Mouse (Mus musculus): ENCODE measurements around the gene Rarres1. TPM values are rescaled to one million over a fixed set of nuclear protein-coding genes. Genes with fewer than 3 reads are reported as not detected.

Gene Rarres1
- polyA plus RNA-seq, 1 experiment from 2014 or later, result 2.4 TPM

- no peak overlapping the region for H3K9ac ChIP-seq
- ATAC-seq (ENCODE audit: low FRiP score), result no peak
- H3K4me3 ChIP-seq (replicated peaks; ENCODE audit: low read length), result no peak overlapping the region
- no peak overlapping the region for H3K27ac ChIP-seq
- 90% methylated on average over 8 of the region's 8 CpGs for WGBS
- no peak overlapping the region for H3K4me2 ChIP-seq (replicated peaks)
- no peaks in the 10 kb centered on the region for H3K27me3 ChIP-seq (ENCODE audit: control insufficient read depth, insufficient read depth, low read length)
- H3K9me3 ChIP-seq (ENCODE audit: control insufficient read depth, low read length), result no peaks in the 10 kb centered on the region
- H3K36me3 ChIP-seq (replicated peaks; ENCODE audit: control insufficient read depth, insufficient read depth), result no peaks in the 10 kb centered on the region
- DNase-seq (ENCODE audit: low spot score), result no peak
- H3K4me1 ChIP-seq (replicated peaks; ENCODE audit: control insufficient read depth, insufficient read depth, low read length), result no peaks in the 10 kb centered on the region
Measured at GRCm38 (mm10) chr3:67498773-67499405, 16.4 kb downstream of the Rarres1 start.

- H3K27me3 ChIP-seq (ENCODE audit: control insufficient read depth, insufficient read depth, low read length), result no peaks in the 10 kb centered on the region
- DNase-seq (ENCODE audit: low spot score) (no peak), ATAC-seq (ENCODE audit: low FRiP score) (no peak)
- no peaks in the 10 kb centered on the region for H3K36me3 ChIP-seq (replicated peaks; ENCODE audit: control insufficient read depth, insufficient read depth)
- no peak overlapping the region for H3K4me3 ChIP-seq (replicated peaks; ENCODE audit: low read length)
- 94% methylated on average over 2 of the region's 2 CpGs for WGBS
- no peak overlapping the region for H3K27ac ChIP-seq
- H3K9me3 ChIP-seq (ENCODE audit: control insufficient read depth, low read length), result no peaks in the 10 kb centered on the region
- no peak overlapping the region for H3K9ac ChIP-seq
- no peak overlapping the region for H3K4me2 ChIP-seq (replicated peaks)
- H3K4me1 ChIP-seq (replicated peaks; ENCODE audit: control insufficient read depth, insufficient read depth, low read length), result no peaks in the 10 kb centered on the region
Measured at GRCm38 (mm10) chr3:67497998-67498397, 17.3 kb downstream of the Rarres1 start.

GRCm38 (mm10) chr3:67496310-67496709, 19.0 kb downstream of the Rarres1 start:
- Histone ChIP-seq H3K4me1 (replicated peaks; ENCODE audit: control insufficient read depth, insufficient read depth, low read length) (no peaks in the 10 kb centered on the region), H3K9me3 (ENCODE audit: control insufficient read depth, low read length) (no peaks in the 10 kb centered on the region), H3K4me3 (replicated peaks; ENCODE audit: low read length) (no peak overlapping the region), H3K27me3 (ENCODE audit: control insufficient read depth, insufficient read depth, low read length) (no peaks in the 10 kb centered on the region), H3K27ac (no peak overlapping the region), H3K4me2 (replicated peaks) (no peak overlapping the region), H3K36me3 (replicated peaks; ENCODE audit: control insufficient read depth, insufficient read depth) (no peaks in the 10 kb centered on the region), H3K9ac (no peak overlapping the region)
- ATAC-seq (ENCODE audit: low FRiP score), result no peak
- no peak for DNase-seq (ENCODE audit: low spot score)
- 86% methylated on average over 10 of the region's 10 CpGs for WGBS

GRCm38 (mm10) chr3:67493132-67493531, 22.2 kb downstream of the Rarres1 start:
- Histone ChIP-seq H3K27me3 (ENCODE audit: control insufficient read depth, insufficient read depth, low read length) (no peaks in the 10 kb centered on the region), H3K9me3 (ENCODE audit: control insufficient read depth, low read length) (no peaks in the 10 kb centered on the region), H3K27ac (no peak overlapping the region), H3K4me2 (replicated peaks) (no peak overlapping the region), H3K9ac (no peak overlapping the region), H3K4me3 (replicated peaks; ENCODE audit: low read length) (no peak overlapping the region), H3K4me1 (replicated peaks; ENCODE audit: control insufficient read depth, insufficient read depth, low read length) (no peaks in the 10 kb centered on the region), H3K36me3 (replicated peaks; ENCODE audit: control insufficient read depth, insufficient read depth) (no peaks in the 10 kb centered on the region)
- no peak for ATAC-seq (ENCODE audit: low FRiP score)
- no peak for DNase-seq (ENCODE audit: low spot score)
- WGBS, result 90% methylated on average over 8 of the region's 8 CpGs

- Histone ChIP-seq H3K4me2 (replicated peaks) (no peak overlapping the region), H3K27ac (no peak overlapping the region), H3K27me3 (ENCODE audit: control insufficient read depth, insufficient read depth, low read length) (no peaks in the 10 kb centered on the region), H3K9ac (no peak overlapping the region), H3K4me3 (replicated peaks; ENCODE audit: low read length) (no peak overlapping the region), H3K9me3 (ENCODE audit: control insufficient read depth, low read length) (no peaks in the 10 kb centered on the region), H3K4me1 (replicated peaks; ENCODE audit: control insufficient read depth, insufficient read depth, low read length) (no peaks in the 10 kb centered on the region), H3K36me3 (replicated peaks; ENCODE audit: control insufficient read depth, insufficient read depth) (no peaks in the 10 kb centered on the region)
- no peak for DNase-seq (ENCODE audit: low spot score)
- 83% methylated on average over 8 of the region's 8 CpGs for WGBS
- ATAC-seq (ENCODE audit: low FRiP score), result no peak
Measured at GRCm38 (mm10) chr3:67492086-67492869, 23.0 kb downstream of the Rarres1 start.

- Histone ChIP-seq H3K4me2 (replicated peaks) (no peak overlapping the region), H3K27me3 (ENCODE audit: control insufficient read depth, insufficient read depth, low read length) (no peaks in the 10 kb centered on the region), H3K4me3 (replicated peaks; ENCODE audit: low read length) (no peak overlapping the region), H3K9me3 (ENCODE audit: control insufficient read depth, low read length) (no peaks in the 10 kb centered on the region), H3K36me3 (replicated peaks; ENCODE audit: control insufficient read depth, insufficient read depth) (no peaks in the 10 kb centered on the region), H3K27ac (no peak overlapping the region), H3K4me1 (replicated peaks; ENCODE audit: control insufficient read depth, insufficient read depth, low read length) (no peaks in the 10 kb centered on the region), H3K9ac (no peak overlapping the region)
- ATAC-seq (ENCODE audit: low FRiP score) (no peak), DNase-seq (ENCODE audit: low spot score) (no peak)
- 61% methylated on average over 4 of the region's 4 CpGs for WGBS
Measured at GRCm38 (mm10) chr3:67490156-67490555, 25.2 kb downstream of the Rarres1 start.

GRCm38 (mm10) chr3:67485233-67485632, 30.1 kb downstream of the Rarres1 start:
- Histone ChIP-seq H3K4me3 (replicated peaks; ENCODE audit: low read length) (no peak overlapping the region), H3K36me3 (replicated peaks; ENCODE audit: control insufficient read depth, insufficient read depth) (no peaks in the 10 kb centered on the region), H3K9ac (no peak overlapping the region), H3K27ac (no peak overlapping the region), H3K9me3 (ENCODE audit: control insufficient read depth, low read length) (no peaks in the 10 kb centered on the region), H3K4me2 (replicated peaks) (no peak overlapping the region), H3K4me1 (replicated peaks; ENCODE audit: control insufficient read depth, insufficient read depth, low read length) (no peaks in the 10 kb centered on the region), H3K27me3 (ENCODE audit: control insufficient read depth, insufficient read depth, low read length) (no peaks in the 10 kb centered on the region)
- DNase-seq (ENCODE audit: low spot score) (no peak), ATAC-seq (ENCODE audit: low FRiP score) (no peak)
- WGBS, result 89% methylated on average over 2 of the region's 2 CpGs

GRCm38 (mm10) chr3:67482400-67482799, 32.9 kb downstream of the Rarres1 start:
- DNase-seq (ENCODE audit: low spot score) (no peak), ATAC-seq (ENCODE audit: low FRiP score) (no peak)
- H3K27me3 ChIP-seq (ENCODE audit: control insufficient read depth, insufficient read depth, low read length), result no peaks in the 10 kb centered on the region
- no peak overlapping the region for H3K4me3 ChIP-seq (replicated peaks; ENCODE audit: low read length)
- no peak overlapping the region for H3K4me2 ChIP-seq (replicated peaks)
- no peaks in the 10 kb centered on the region for H3K9me3 ChIP-seq (ENCODE audit: control insufficient read depth, low read length)
- H3K36me3 ChIP-seq (replicated peaks; ENCODE audit: control insufficient read depth, insufficient read depth), result no peaks in the 10 kb centered on the region; the same call in 1 of the 2 replicates
- no peak overlapping the region for H3K27ac ChIP-seq
- H3K9ac ChIP-seq, result no peak overlapping the region
- no peaks in the 10 kb centered on the region for H3K4me1 ChIP-seq (replicated peaks; ENCODE audit: control insufficient read depth, insufficient read depth, low read length)
- WGBS, result 90% methylated on average over 10 of the region's 10 CpGs

- ATAC-seq (ENCODE audit: low FRiP score) (no peak), DNase-seq (ENCODE audit: low spot score) (no peak)
- no peaks in the 10 kb centered on the region for H3K4me1 ChIP-seq (replicated peaks; ENCODE audit: control insufficient read depth, insufficient read depth, low read length)
- no peaks in the 10 kb centered on the region for H3K27me3 ChIP-seq (ENCODE audit: control insufficient read depth, insufficient read depth, low read length)
- no peaks in the 10 kb centered on the region for H3K9me3 ChIP-seq (ENCODE audit: control insufficient read depth, low read length)
- H3K9ac ChIP-seq, result no peak overlapping the region
- H3K4me2 ChIP-seq (replicated peaks), result no peak overlapping the region
- no peak overlapping the region for H3K27ac ChIP-seq
- peaks cover 22% of the 10 kb centered on the region for H3K36me3 ChIP-seq (replicated peaks; ENCODE audit: control insufficient read depth, insufficient read depth)
- no peak overlapping the region for H3K4me3 ChIP-seq (replicated peaks; ENCODE audit: low read length)
- 94% methylated on average over 11 of the region's 11 CpGs for WGBS
Measured at GRCm38 (mm10) chr3:67479806-67480205, 35.5 kb downstream of the Rarres1 start.
